Mouse (Mus musculus): ENCODE measurements around the gene Ttll11. TPM values are rescaled to one million over a fixed set of nuclear protein-coding genes. Genes with fewer than 3 reads are reported as not detected.

Ttll11 gene
- polyA plus RNA-seq (2017; shearing (Covaris generic)): not detected

DNA sequence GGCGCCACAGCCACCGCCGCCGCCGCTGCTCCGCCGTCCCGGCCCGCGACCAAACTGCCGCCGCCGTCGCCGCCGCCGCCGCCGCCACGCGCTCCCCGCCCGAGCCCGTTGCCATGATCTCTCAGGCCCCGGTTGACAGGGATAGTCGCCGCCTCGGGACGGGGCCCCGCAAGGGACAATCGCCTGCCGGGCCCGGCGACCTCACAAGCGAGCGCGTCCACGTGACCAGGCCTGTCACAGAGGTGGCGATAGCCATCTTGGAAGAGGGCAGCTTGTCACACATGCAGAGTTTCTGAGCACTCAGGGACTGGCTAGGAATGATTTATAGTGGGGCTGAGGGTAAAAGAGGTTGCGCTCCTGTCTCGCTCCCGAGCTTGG, at the start of gene Ttll11:
Gene Ttll11, minus strand, starts transcription at position 270 of the 378 bp plus-strand sequence.

Other genes starting within 250 kb of the Ttll11 start
- gene Ndufa8, start 69.5 kb upstream of the Ttll11 start, polyA plus RNA-seq (2017; shearing (Covaris generic)): 156 TPM
- not detected for gene Morn5, start 69.5 kb upstream of the Ttll11 start, polyA plus RNA-seq (2017; shearing (Covaris generic))
- not detected for gene Lhx6, start 125.5 kb upstream of the Ttll11 start, polyA plus RNA-seq (2017; shearing (Covaris generic))
- 18.1 TPM for gene Mrrf, start 156.5 kb upstream of the Ttll11 start, polyA plus RNA-seq (2017; shearing (Covaris generic))
- gene Rbm18, start 156.9 kb upstream of the Ttll11 start, polyA plus RNA-seq (2017; shearing (Covaris generic)): 64.8 TPM